Mouse (Mus musculus): ENCODE data around the gene Olfr124. TPM values are rescaled to one million over a fixed set of nuclear protein-coding genes. Genes with fewer than 3 reads are reported as not detected.

Olfr124 gene
- not detected in 2 replicates for total RNA-seq (2014; rRNA removed; ENCODE audit: low replicate concordance)
- polyA plus RNA-seq (2015; fragmentation: Nextera tagmentation; extraction: Ambion mirVana): not detected in 2 replicates

- ATAC-seq (ENCODE audit: insufficient read depth, low read depth) (no peak), DNase-seq (ENCODE audit: low spot score) (no peak)
- no peaks in the 10 kb centered on the region for H3K27me3 ChIP-seq (ENCODE audit: control insufficient read depth, insufficient read depth, low read length)
- no peak within 1 kb of the TSS for H3K9ac ChIP-seq (replicated peaks; ENCODE audit: low read depth, low read length)
- H3K4me2 ChIP-seq (ENCODE audit: low read depth, low read length): no peak within 1 kb of the TSS
- TF ChIP-seq CTCF (IDR thresholded peaks at IDR 0.05; ENCODE audit: low read depth) (no peak), EP300 (IDR thresholded peaks at IDR 0.05; ENCODE audit: low read depth) (no peak)
- no peaks in the 10 kb centered on the region for H3K36me3 ChIP-seq (replicated peaks; ENCODE audit: control insufficient read depth, insufficient read depth, low read length)
- 67% methylated on average over 3 of the region's 3 CpGs for WGBS
- no peaks in the 10 kb centered on the region for H3K4me1 ChIP-seq (ENCODE audit: control insufficient read depth, insufficient read depth)
- no peak within 1 kb of the TSS for H3K4me3 ChIP-seq (ENCODE audit: low read depth, low read length)
- H3K27ac ChIP-seq (ENCODE audit: low read depth): no peak within 1 kb of the TSS
- no peaks in the 10 kb centered on the region; the same call in 1 of the 2 replicates for H3K9me3 ChIP-seq (replicated peaks; ENCODE audit: control insufficient read depth, low read length)
These were observed at the start of gene Olfr124 for GRCm38 (mm10) chr17:37799588-37799987. Gene Olfr124 (plus strand): TSS chr17:37799888.

- no peaks in the 10 kb centered on the region for H3K9me3 ChIP-seq (replicated peaks; ENCODE audit: control insufficient read depth, low read length)
- no peaks in the 10 kb centered on the region for H3K27me3 ChIP-seq (ENCODE audit: control insufficient read depth, insufficient read depth, low read length)
- ATAC-seq (ENCODE audit: insufficient read depth, low read depth) (no peak), DNase-seq (ENCODE audit: low spot score) (no peak)
- TF ChIP-seq CTCF (IDR thresholded peaks at IDR 0.05; ENCODE audit: low read depth) (no peak), EP300 (IDR thresholded peaks at IDR 0.05; ENCODE audit: low read depth) (no peak)
- no peaks in the 10 kb centered on the region for H3K4me1 ChIP-seq (ENCODE audit: control insufficient read depth, insufficient read depth)
- H3K4me3 ChIP-seq (ENCODE audit: low read depth, low read length): no peak within 1 kb of the TSS
- no peak within 1 kb of the TSS for H3K9ac ChIP-seq (replicated peaks; ENCODE audit: low read depth, low read length)
- WGBS: 70% methylated on average over 4 of the region's 4 CpGs
- H3K27ac ChIP-seq (ENCODE audit: low read depth): no peak within 1 kb of the TSS
- H3K4me2 ChIP-seq (ENCODE audit: low read depth, low read length): no peak within 1 kb of the TSS
- no peaks in the 10 kb centered on the region for H3K36me3 ChIP-seq (replicated peaks; ENCODE audit: control insufficient read depth, insufficient read depth, low read length)
These were observed 31.4 kb upstream of the Olfr124 start, which contains the start of gene Olfr122 for GRCm38 (mm10) chr17:37768307-37768706. Gene Olfr122 (plus strand): TSS chr17:37768607.

GRCm38 (mm10) chr17:37793229-37793628 lies 6.5 kb upstream of the Olfr124 start, which contains the start of gene Olfr123:
Gene Olfr123 (plus strand): TSS chr17:37793529.
- no peak for ATAC-seq (ENCODE audit: insufficient read depth, low read depth)
- Histone ChIP-seq H3K4me2 (ENCODE audit: low read depth, low read length) (no peak within 1 kb of the TSS), H3K36me3 (replicated peaks; ENCODE audit: control insufficient read depth, insufficient read depth, low read length) (no peaks in the 10 kb centered on the region), H3K4me1 (ENCODE audit: control insufficient read depth, insufficient read depth) (no peaks in the 10 kb centered on the region), H3K4me3 (ENCODE audit: low read depth, low read length) (no peak within 1 kb of the TSS), H3K27ac (ENCODE audit: low read depth) (no peak within 1 kb of the TSS), H3K9ac (replicated peaks; ENCODE audit: low read depth, low read length) (no peak within 1 kb of the TSS), H3K27me3 (ENCODE audit: control insufficient read depth, insufficient read depth, low read length) (no peaks in the 10 kb centered on the region), H3K9me3 (replicated peaks; ENCODE audit: control insufficient read depth, low read length) (no peaks in the 10 kb centered on the region)
- WGBS: 65% methylated on average over 2 of the region's 2 CpGs
- no peak for TF ChIP-seq EP300 (IDR thresholded peaks at IDR 0.05; ENCODE audit: low read depth)
- no peak for TF ChIP-seq CTCF (IDR thresholded peaks at IDR 0.05; ENCODE audit: low read depth)
- DNase-seq (ENCODE audit: low spot score): no peak

GRCm38 (mm10) chr17:37832649-37833048 lies 33.0 kb downstream of the Olfr124 start, which contains the start of gene Olfr125:
Gene Olfr125 (plus strand): TSS chr17:37832949.
- H3K9me3 ChIP-seq (replicated peaks; ENCODE audit: control insufficient read depth, low read length): no peaks in the 10 kb centered on the region
- no peak within 1 kb of the TSS for H3K4me2 ChIP-seq (ENCODE audit: low read depth, low read length)
- H3K9ac ChIP-seq (replicated peaks; ENCODE audit: low read depth, low read length): no peak within 1 kb of the TSS
- no peaks in the 10 kb centered on the region for H3K27me3 ChIP-seq (ENCODE audit: control insufficient read depth, insufficient read depth, low read length)
- no peaks in the 10 kb centered on the region for H3K36me3 ChIP-seq (replicated peaks; ENCODE audit: control insufficient read depth, insufficient read depth, low read length)
- no peak within 1 kb of the TSS for H3K27ac ChIP-seq (ENCODE audit: low read depth)
- H3K4me1 ChIP-seq (ENCODE audit: control insufficient read depth, insufficient read depth): no peaks in the 10 kb centered on the region
- H3K4me3 ChIP-seq (ENCODE audit: low read depth, low read length): no peak within 1 kb of the TSS
- DNase-seq (ENCODE audit: low spot score) (no peak), ATAC-seq (ENCODE audit: insufficient read depth, low read depth) (no peak)
- TF ChIP-seq CTCF (IDR thresholded peaks at IDR 0.05; ENCODE audit: low read depth): no peak
- no peak for TF ChIP-seq EP300 (IDR thresholded peaks at IDR 0.05; ENCODE audit: low read depth)

GRCm38 (mm10) chr17:37847183-37847582 lies 47.5 kb downstream of the Olfr124 start, which contains the start of gene Olfr126:
Gene Olfr126 (plus strand): TSS chr17:37847483.
- no peak within 1 kb of the TSS for H3K4me2 ChIP-seq (ENCODE audit: low read depth, low read length)
- DNase-seq (ENCODE audit: low spot score) (no peak), ATAC-seq (ENCODE audit: insufficient read depth, low read depth) (no peak)
- no peaks in the 10 kb centered on the region for H3K4me1 ChIP-seq (ENCODE audit: control insufficient read depth, insufficient read depth)
- TF ChIP-seq CTCF (IDR thresholded peaks at IDR 0.05; ENCODE audit: low read depth): no peak
- TF ChIP-seq EP300 (IDR thresholded peaks at IDR 0.05; ENCODE audit: low read depth): no peak
- no peak within 1 kb of the TSS for H3K9ac ChIP-seq (replicated peaks; ENCODE audit: low read depth, low read length)
- no peak within 1 kb of the TSS for H3K27ac ChIP-seq (ENCODE audit: low read depth)
- H3K36me3 ChIP-seq (replicated peaks; ENCODE audit: control insufficient read depth, insufficient read depth, low read length): no peaks in the 10 kb centered on the region
- no peaks in the 10 kb centered on the region for H3K27me3 ChIP-seq (ENCODE audit: control insufficient read depth, insufficient read depth, low read length)
- no peaks in the 10 kb centered on the region for H3K9me3 ChIP-seq (replicated peaks; ENCODE audit: control insufficient read depth, low read length)
- H3K4me3 ChIP-seq (ENCODE audit: low read depth, low read length): no peak within 1 kb of the TSS

Other genes with a start within 250 kb of the Olfr124 start
- not detected in 2 replicates for gene Olfr112, start 230.4 kb upstream of the Olfr124 start, total RNA-seq (2014; rRNA removed; ENCODE audit: low replicate concordance)
- gene Olfr112, start 230.4 kb upstream of the Olfr124 start, polyA plus RNA-seq (2015; fragmentation: Nextera tagmentation; extraction: Ambion mirVana): not detected in 2 replicates
- not detected in 2 replicates for gene Olfr113, start 222.2 kb upstream of the Olfr124 start, total RNA-seq (2014; rRNA removed; ENCODE audit: low replicate concordance)
- gene Olfr113, start 222.2 kb upstream of the Olfr124 start, polyA plus RNA-seq (2015; fragmentation: Nextera tagmentation; extraction: Ambion mirVana): not detected in 2 replicates
- gene Olfr114, start 207.1 kb upstream of the Olfr124 start, total RNA-seq (2014; rRNA removed; ENCODE audit: low replicate concordance): not detected in 2 replicates
- gene Olfr114, start 207.1 kb upstream of the Olfr124 start, polyA plus RNA-seq (2015; fragmentation: Nextera tagmentation; extraction: Ambion mirVana): not detected in 2 replicates
- gene Olfr115, start 172.8 kb upstream of the Olfr124 start, total RNA-seq (2014; rRNA removed; ENCODE audit: low replicate concordance): not detected in 2 replicates
- not detected in 2 replicates for gene Olfr115, start 172.8 kb upstream of the Olfr124 start, polyA plus RNA-seq (2015; fragmentation: Nextera tagmentation; extraction: Ambion mirVana)
- gene Olfr116, start 172.7 kb upstream of the Olfr124 start, total RNA-seq (2014; rRNA removed; ENCODE audit: low replicate concordance): not detected in 2 replicates
- not detected in 2 replicates for gene Olfr116, start 172.7 kb upstream of the Olfr124 start, polyA plus RNA-seq (2015; fragmentation: Nextera tagmentation; extraction: Ambion mirVana)
- not detected in 2 replicates for gene Olfr117, start 136.1 kb upstream of the Olfr124 start, total RNA-seq (2014; rRNA removed; ENCODE audit: low replicate concordance)
- not detected in 2 replicates for gene Olfr117, start 136.1 kb upstream of the Olfr124 start, polyA plus RNA-seq (2015; fragmentation: Nextera tagmentation; extraction: Ambion mirVana)
- not detected in 2 replicates for gene Olfr118, start 132.9 kb upstream of the Olfr124 start, total RNA-seq (2014; rRNA removed; ENCODE audit: low replicate concordance)
- not detected in 2 replicates for gene Olfr118, start 132.9 kb upstream of the Olfr124 start, polyA plus RNA-seq (2015; fragmentation: Nextera tagmentation; extraction: Ambion mirVana)
- gene Olfr119, start 103.3 kb upstream of the Olfr124 start, total RNA-seq (2014; rRNA removed; ENCODE audit: low replicate concordance): not detected in 2 replicates
- gene Olfr119, start 103.3 kb upstream of the Olfr124 start, polyA plus RNA-seq (2015; fragmentation: Nextera tagmentation; extraction: Ambion mirVana): not detected in 2 replicates
- gene Olfr120, start 78.1 kb upstream of the Olfr124 start, total RNA-seq (2014; rRNA removed; ENCODE audit: low replicate concordance): not detected in 2 replicates
- gene Olfr120, start 78.1 kb upstream of the Olfr124 start, polyA plus RNA-seq (2015; fragmentation: Nextera tagmentation; extraction: Ambion mirVana): not detected in 2 replicates
- not detected in 2 replicates for gene Olfr121, start 51.0 kb upstream of the Olfr124 start, total RNA-seq (2014; rRNA removed; ENCODE audit: low replicate concordance)
- not detected in 2 replicates for gene Olfr121, start 51.0 kb upstream of the Olfr124 start, polyA plus RNA-seq (2015; fragmentation: Nextera tagmentation; extraction: Ambion mirVana)
- gene Olfr122, start 31.3 kb upstream of the Olfr124 start, total RNA-seq (2014; rRNA removed; ENCODE audit: low replicate concordance): not detected in 2 replicates
- gene Olfr122, start 31.3 kb upstream of the Olfr124 start, polyA plus RNA-seq (2015; fragmentation: Nextera tagmentation; extraction: Ambion mirVana): not detected in 2 replicates
- gene Olfr123, start 6.4 kb upstream of the Olfr124 start, total RNA-seq (2014; rRNA removed; ENCODE audit: low replicate concordance): not detected in 2 replicates
- gene Olfr123, start 6.4 kb upstream of the Olfr124 start, polyA plus RNA-seq (2015; fragmentation: Nextera tagmentation; extraction: Ambion mirVana): not detected in 2 replicates
- gene Olfr125, start 33.1 kb downstream of the Olfr124 start, total RNA-seq (2014; rRNA removed; ENCODE audit: low replicate concordance): not detected in 2 replicates
- not detected in 2 replicates for gene Olfr125, start 33.1 kb downstream of the Olfr124 start, polyA plus RNA-seq (2015; fragmentation: Nextera tagmentation; extraction: Ambion mirVana)
- not detected in 2 replicates for gene Olfr126, start 47.6 kb downstream of the Olfr124 start, total RNA-seq (2014; rRNA removed; ENCODE audit: low replicate concordance)
- gene Olfr126, start 47.6 kb downstream of the Olfr124 start, polyA plus RNA-seq (2015; fragmentation: Nextera tagmentation; extraction: Ambion mirVana): not detected in 2 replicates
- gene Olfr127, start 100.5 kb downstream of the Olfr124 start, total RNA-seq (2014; rRNA removed; ENCODE audit: low replicate concordance): not detected in 2 replicates
- gene Olfr127, start 100.5 kb downstream of the Olfr124 start, polyA plus RNA-seq (2015; fragmentation: Nextera tagmentation; extraction: Ambion mirVana): not detected in 2 replicates
- not detected in 2 replicates for gene Olfr128, start 120.7 kb downstream of the Olfr124 start, total RNA-seq (2014; rRNA removed; ENCODE audit: low replicate concordance)
- not detected in 2 replicates for gene Olfr128, start 120.7 kb downstream of the Olfr124 start, polyA plus RNA-seq (2015; fragmentation: Nextera tagmentation; extraction: Ambion mirVana)
- gene Olfr761, start 153.2 kb downstream of the Olfr124 start, total RNA-seq (2014; rRNA removed; ENCODE audit: low replicate concordance): not detected in 2 replicates
- not detected in 2 replicates for gene Olfr761, start 153.2 kb downstream of the Olfr124 start, polyA plus RNA-seq (2015; fragmentation: Nextera tagmentation; extraction: Ambion mirVana)

Measured in heart, postnatal 0 days (tissue).